Mouse (Mus musculus): Measurements from ENCODE around the gene Aldh6a1. TPM values are rescaled to one million over a fixed set of nuclear protein-coding genes. Genes with fewer than 3 reads are reported as not detected.
A peak's percentile ranks its signal among the peaks of the same experiment; 100 is the strongest.

The Aldh6a1 gene
- polyA plus RNA-seq, 1 experiment from 2014 or later, result 35.0 TPM

GRCm38 (mm10) chr12:84416834-84417604 is 33.8 kb downstream of the Aldh6a1 start, which contains the start of gene Rnf113a2:
Gene Rnf113a2, plus strand, starts transcription at chr12:84417196.
- Histone ChIP-seq H3K36me3 (no peaks in the 10 kb centered on the region), H3K4me1 (replicated peaks) (0 out of 2 replicates have a peak, but pooled peaks cover 5% of the 10 kb centered on the region), H3K9ac (replicated peaks) (peak within 1 kb of the TSS; percentile 69), H3K9me3 (peaks cover 8% of the 10 kb centered on the region; the same call in 1 of the 2 replicates), H3K27ac (no peak within 1 kb of the TSS), H3K27me3 (no peaks in the 10 kb centered on the region), H3K4me2 (peak within 1 kb of the TSS; percentile 71), H3K4me3 (replicated peaks) (peak within 1 kb of the TSS; percentile 50)
- 3% methylated on average over 50 of the region's 50 CpGs for WGBS
- no peak for ATAC-seq (ENCODE audit: insufficient number of reproducible peaks, insufficient read depth, low FRiP score, low TSS enrichment, low read depth)

GRCm38 (mm10) chr12:84408819-84409507 is 41.8 kb downstream of the Aldh6a1 start, which contains the start of the genes Entpd5 and Bbof1:
Gene Entpd5, minus strand, starts transcription at chr12:84409029.
Gene Bbof1, plus strand, starts transcription at chr12:84409071.
- Histone ChIP-seq H3K9ac (replicated peaks) (peak within 1 kb of the TSS; percentile 81), H3K9me3 (no peaks in the 10 kb centered on the region), H3K4me2 (peak within 1 kb of the TSS; percentile 94), H3K27ac (peak within 1 kb of the TSS; percentile 53; the same call in 1 of the 2 replicates), H3K36me3 (no peaks in the 10 kb centered on the region), H3K27me3 (no peaks in the 10 kb centered on the region; the same call in 1 of the 2 replicates), H3K4me3 (replicated peaks) (peak within 1 kb of the TSS; percentile 74), H3K4me1 (replicated peaks) (peaks cover 6% of the 10 kb centered on the region)
- WGBS, result 2% methylated on average over 48 of the region's 63 CpGs
- peak; percentile 87 for ATAC-seq (ENCODE audit: insufficient number of reproducible peaks, insufficient read depth, low FRiP score, low TSS enrichment, low read depth)

GRCm38 (mm10) chr12:84407874-84408818 is 42.7 kb downstream of the Aldh6a1 start:
- peak overlapping the region; percentile 74 for H3K4me3 ChIP-seq (replicated peaks)
- WGBS, result 2% methylated on average over 52 of the region's 52 CpGs
- peak; percentile 73 for ATAC-seq (ENCODE audit: insufficient number of reproducible peaks, insufficient read depth, low FRiP score, low TSS enrichment, low read depth)

DNA sequence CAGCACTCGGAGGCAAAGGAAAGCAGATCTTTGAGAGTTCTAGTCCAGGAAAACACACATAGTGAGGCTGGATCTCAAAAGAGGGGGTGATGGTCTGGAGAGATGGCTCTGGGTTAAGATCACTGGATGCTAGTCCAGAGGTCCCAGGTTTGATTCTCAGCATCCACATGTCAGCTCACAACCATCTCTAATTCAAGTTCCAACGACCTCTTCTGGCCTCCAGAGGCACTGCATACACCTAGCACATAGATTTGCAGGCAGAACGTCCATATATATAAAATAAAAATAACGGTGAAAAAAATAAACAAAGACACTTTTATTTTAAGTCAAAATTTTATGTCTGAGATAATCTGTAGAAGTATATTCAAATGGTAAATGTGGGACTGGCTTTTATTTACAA is 43.5 kb downstream of the Aldh6a1 start:
- H3K4me2 ChIP-seq, result no peak overlapping the region
- H3K4me1 ChIP-seq (replicated peaks), result peaks cover 6% of the 10 kb centered on the region
- H3K9ac ChIP-seq (replicated peaks), result no peak overlapping the region
- 61% methylated on average over 4 of the region's 4 CpGs for WGBS
- ATAC-seq (ENCODE audit: insufficient number of reproducible peaks, insufficient read depth, low FRiP score, low TSS enrichment, low read depth), result no peak
- H3K27me3 ChIP-seq, result no peaks in the 10 kb centered on the region; the same call in 1 of the 2 replicates
- H3K4me3 ChIP-seq (replicated peaks), result no peak overlapping the region
- H3K27ac ChIP-seq, result no peak overlapping the region
- H3K9me3 ChIP-seq, result no peaks in the 10 kb centered on the region
- no peaks in the 10 kb centered on the region for H3K36me3 ChIP-seq

More at GRCm38 (mm10) chr12:84407874-84408818, 42.7 kb downstream of the Aldh6a1 start:
- peak overlapping the region; percentile 53; the same call in 1 of the 2 replicates for H3K27ac ChIP-seq
- no peaks in the 10 kb centered on the region; the same call in 1 of the 2 replicates for H3K27me3 ChIP-seq
- H3K9me3 ChIP-seq, result no peaks in the 10 kb centered on the region
- H3K4me2 ChIP-seq, result peak overlapping the region; percentile 94
- H3K36me3 ChIP-seq, result no peaks in the 10 kb centered on the region
- peak overlapping the region; percentile 81 for H3K9ac ChIP-seq (replicated peaks)
- H3K4me1 ChIP-seq (replicated peaks), result peaks cover 6% of the 10 kb centered on the region

- no peak overlapping the region for H3K4me2 ChIP-seq
- 92% methylated on average over 6 of the region's 6 CpGs for WGBS
- no peaks in the 10 kb centered on the region for H3K36me3 ChIP-seq
- ATAC-seq (ENCODE audit: insufficient number of reproducible peaks, insufficient read depth, low FRiP score, low TSS enrichment, low read depth), result no peak
- H3K9me3 ChIP-seq, result no peaks in the 10 kb centered on the region
- H3K27ac ChIP-seq, result no peak overlapping the region
- no peak overlapping the region for H3K4me3 ChIP-seq (replicated peaks)
- no peak overlapping the region for H3K9ac ChIP-seq (replicated peaks)
- no peaks in the 10 kb centered on the region; the same call in 1 of the 2 replicates for H3K27me3 ChIP-seq
- H3K4me1 ChIP-seq (replicated peaks), result peaks cover 6% of the 10 kb centered on the region
Observed at GRCm38 (mm10) chr12:84404541-84404940, 46.3 kb downstream of the Aldh6a1 start.

DNA sequence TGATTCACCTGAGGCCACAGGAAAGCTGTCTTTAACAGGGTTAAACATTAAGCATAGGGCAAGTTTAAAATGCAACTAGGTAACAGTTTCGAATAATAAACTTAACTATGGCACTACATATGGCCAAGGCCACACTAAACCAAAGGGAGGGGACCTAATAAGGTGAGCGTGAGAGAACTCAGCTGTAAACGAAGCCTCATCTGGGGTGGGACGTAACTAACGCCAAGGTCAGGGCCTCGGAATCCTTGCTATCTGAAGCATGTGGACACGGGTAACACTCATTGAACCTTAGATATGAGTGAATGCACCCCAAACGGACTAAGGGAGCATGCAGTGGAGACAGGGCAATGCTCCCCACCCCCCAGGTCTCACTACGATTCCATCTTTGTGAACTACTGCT is 47.9 kb downstream of the Aldh6a1 start:
- no peak overlapping the region for H3K4me2 ChIP-seq
- H3K4me3 ChIP-seq (replicated peaks), result no peak overlapping the region
- H3K27me3 ChIP-seq, result no peaks in the 10 kb centered on the region
- peaks cover 3% of the 10 kb centered on the region for H3K4me1 ChIP-seq (replicated peaks)
- H3K9ac ChIP-seq (replicated peaks), result no peak overlapping the region
- 71% methylated on average over 9 of the region's 9 CpGs for WGBS
- H3K36me3 ChIP-seq, result no peaks in the 10 kb centered on the region
- H3K27ac ChIP-seq, result no peak overlapping the region
- H3K9me3 ChIP-seq, result no peaks in the 10 kb centered on the region
- ATAC-seq (ENCODE audit: insufficient number of reproducible peaks, insufficient read depth, low FRiP score, low TSS enrichment, low read depth), result no peak

GRCm38 (mm10) chr12:84400653-84401052 is 50.2 kb downstream of the Aldh6a1 start:
- no peak overlapping the region; the same call in 1 of the 2 replicates for H3K9ac ChIP-seq (replicated peaks)
- 63% methylated on average over 3 of the region's 3 CpGs for WGBS
- no peaks in the 10 kb centered on the region for H3K36me3 ChIP-seq

GRCm38 (mm10) chr12:84400068-84400467 is 50.7 kb downstream of the Aldh6a1 start:
- H3K27ac ChIP-seq, result no peak overlapping the region
- no peaks in the 10 kb centered on the region for H3K9me3 ChIP-seq
- no peaks in the 10 kb centered on the region for H3K4me1 ChIP-seq (replicated peaks)
- H3K27me3 ChIP-seq, result no peaks in the 10 kb centered on the region
- H3K36me3 ChIP-seq, result no peaks in the 10 kb centered on the region
- no peak overlapping the region for H3K9ac ChIP-seq (replicated peaks)
- H3K4me2 ChIP-seq, result no peak overlapping the region
- no peak overlapping the region for H3K4me3 ChIP-seq (replicated peaks)
- 81% methylated on average over 3 of the region's 3 CpGs for WGBS
- no peak for ATAC-seq (ENCODE audit: insufficient number of reproducible peaks, insufficient read depth, low FRiP score, low TSS enrichment, low read depth)

More at GRCm38 (mm10) chr12:84400653-84401052, 50.2 kb downstream of the Aldh6a1 start:
- Histone ChIP-seq H3K27me3 (no peaks in the 10 kb centered on the region), H3K27ac (no peak overlapping the region), H3K4me2 (no peak overlapping the region), H3K9me3 (no peaks in the 10 kb centered on the region), H3K4me1 (replicated peaks) (no peaks in the 10 kb centered on the region), H3K4me3 (replicated peaks) (no peak overlapping the region)
- no peak for ATAC-seq (ENCODE audit: insufficient number of reproducible peaks, insufficient read depth, low FRiP score, low TSS enrichment, low read depth)

DNA sequence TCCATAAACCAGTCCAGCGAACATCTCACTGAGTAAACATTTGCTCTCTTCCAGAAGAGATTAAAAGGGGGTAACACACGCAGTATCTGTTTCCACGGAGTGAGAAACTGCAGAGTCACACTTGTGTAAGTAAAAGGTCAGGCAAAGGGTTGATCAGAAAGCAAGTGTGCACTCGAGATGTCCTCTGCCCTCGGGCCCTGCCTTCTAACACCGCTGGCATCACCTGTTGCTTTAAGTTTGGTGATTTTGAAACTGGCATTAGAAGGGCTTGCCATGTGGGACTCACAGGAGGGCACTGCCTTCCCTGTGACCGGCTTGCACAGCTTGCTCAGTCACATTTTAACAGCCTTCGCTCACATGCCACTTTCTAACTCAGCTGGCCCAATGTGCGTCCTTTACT is 51.1 kb downstream of the Aldh6a1 start:
- WGBS, result 79% methylated on average over 9 of the region's 9 CpGs

DNA sequence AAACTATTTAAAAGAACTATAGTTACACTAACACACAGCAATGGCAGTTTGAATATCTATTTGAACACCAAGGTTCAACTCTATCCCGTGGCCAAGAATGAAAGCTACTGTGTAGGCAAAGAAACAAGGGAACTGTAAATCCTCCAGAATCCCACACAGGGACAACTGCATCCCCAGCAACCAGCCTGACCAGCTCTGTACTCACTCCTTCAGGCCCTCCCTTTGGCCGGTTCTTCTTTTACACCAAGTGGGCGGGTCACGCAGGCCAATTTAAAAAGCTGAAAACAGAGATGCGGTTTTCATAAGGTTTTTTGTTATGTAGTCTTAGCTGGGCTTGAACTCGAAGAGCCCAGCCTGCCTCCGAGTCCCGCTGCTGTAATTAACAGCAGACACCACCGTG is 51.7 kb downstream of the Aldh6a1 start:
- Histone ChIP-seq H3K4me1 (replicated peaks) (no peaks in the 10 kb centered on the region), H3K9ac (replicated peaks) (no peak overlapping the region), H3K4me3 (replicated peaks) (no peak overlapping the region), H3K36me3 (no peaks in the 10 kb centered on the region), H3K27ac (no peak overlapping the region), H3K27me3 (no peaks in the 10 kb centered on the region), H3K4me2 (no peak overlapping the region), H3K9me3 (no peaks in the 10 kb centered on the region)
- WGBS, result 68% methylated on average over 9 of the region's 9 CpGs
- no peak for ATAC-seq (ENCODE audit: insufficient number of reproducible peaks, insufficient read depth, low FRiP score, low TSS enrichment, low read depth)

More for the DNA sequence above, 51.1 kb downstream of the Aldh6a1 start:
- Histone ChIP-seq H3K4me2 (no peak overlapping the region), H3K27ac (no peak overlapping the region), H3K36me3 (no peaks in the 10 kb centered on the region), H3K4me1 (replicated peaks) (no peaks in the 10 kb centered on the region), H3K9ac (replicated peaks) (no peak overlapping the region), H3K9me3 (no peaks in the 10 kb centered on the region), H3K4me3 (replicated peaks) (no peak overlapping the region), H3K27me3 (no peaks in the 10 kb centered on the region)
- ATAC-seq (ENCODE audit: insufficient number of reproducible peaks, insufficient read depth, low FRiP score, low TSS enrichment, low read depth), result no peak

Data from limb, embryonic 12.5 days (tissue).